Mouse (Mus musculus): Measurements from ENCODE around the gene Smyd3. TPM values are rescaled to one million over a fixed set of nuclear protein-coding genes. Genes with fewer than 3 reads are reported as not detected.

The Smyd3 gene
- polyA plus RNA-seq, 1 experiment from 2014 or later = 22.3 TPM

- Histone ChIP-seq H3K4me3 (no peak overlapping the region), H3K27ac (peak overlapping the region; percentile 67), H3K27me3 (ENCODE audit: low read depth, poor library complexity, severe bottlenecking) (0 out of 2 replicates have a peak, but pooled peaks cover 8% of the 10 kb centered on the region), H3K9me3 (replicated peaks) (no peaks in the 10 kb centered on the region), H3K36me3 (no peaks in the 10 kb centered on the region), H3K4me1 (peaks cover 69% of the 10 kb centered on the region)
- DNase-seq (ENCODE audit: low spot score) = no peak
- WGBS = 46% methylated on average over 12 of the region's 12 CpGs
Observed at GRCm38 (mm10) chr1:179207846-179208595, 309.8 kb downstream of the Smyd3 start.

GRCm38 (mm10) chr1:179207180-179207741 is 310.6 kb downstream of the Smyd3 start:
- Histone ChIP-seq H3K27ac (peak overlapping the region; percentile 67), H3K9me3 (replicated peaks) (no peaks in the 10 kb centered on the region), H3K36me3 (no peaks in the 10 kb centered on the region), H3K27me3 (ENCODE audit: low read depth, poor library complexity, severe bottlenecking) (0 out of 2 replicates have a peak, but pooled peaks cover 8% of the 10 kb centered on the region), H3K4me1 (peaks cover 66% of the 10 kb centered on the region), H3K4me3 (no peak overlapping the region)
- peak; percentile 44 for DNase-seq (ENCODE audit: low spot score)
- 33% methylated on average over 9 of the region's 9 CpGs for WGBS

GRCm38 (mm10) chr1:179198517-179199200 is 319.2 kb downstream of the Smyd3 start:
- Histone ChIP-seq H3K27ac (peak overlapping the region; percentile 89), H3K36me3 (no peaks in the 10 kb centered on the region), H3K4me3 (no peak overlapping the region), H3K27me3 (ENCODE audit: low read depth, poor library complexity, severe bottlenecking) (no peaks in the 10 kb centered on the region), H3K9me3 (replicated peaks) (no peaks in the 10 kb centered on the region), H3K4me1 (peaks cover 61% of the 10 kb centered on the region)
- DNase-seq (ENCODE audit: low spot score) = peak; percentile 58
- 71% methylated on average over 9 of the region's 9 CpGs for WGBS

- H3K27me3 ChIP-seq (ENCODE audit: low read depth, poor library complexity, severe bottlenecking) = no peaks in the 10 kb centered on the region
- H3K4me3 ChIP-seq = no peak overlapping the region
- peak; percentile 69 for DNase-seq (ENCODE audit: low spot score)
- 26% methylated on average over 11 of the region's 11 CpGs for whole genome bisulfite sequencing
- H3K4me1 ChIP-seq = peaks cover 58% of the 10 kb centered on the region
- peak overlapping the region; percentile 89 for H3K27ac ChIP-seq
- no peaks in the 10 kb centered on the region for H3K9me3 ChIP-seq (replicated peaks)
- no peaks in the 10 kb centered on the region for H3K36me3 ChIP-seq
Observed at GRCm38 (mm10) chr1:179197821-179198516, 319.9 kb downstream of the Smyd3 start.

- Histone ChIP-seq H3K4me1 (peaks cover 57% of the 10 kb centered on the region), H3K36me3 (no peaks in the 10 kb centered on the region), H3K4me3 (0 out of 2 replicates have a peak overlapping the region, but pooled peaks have one; percentile 1), H3K27ac (peak overlapping the region; percentile 89), H3K27me3 (ENCODE audit: low read depth, poor library complexity, severe bottlenecking) (no peaks in the 10 kb centered on the region), H3K9me3 (replicated peaks) (no peaks in the 10 kb centered on the region)
- no peak for DNase-seq (ENCODE audit: low spot score)
- 33% methylated on average over 4 of the region's 4 CpGs for WGBS
Observed at GRCm38 (mm10) chr1:179197156-179197555, 320.7 kb downstream of the Smyd3 start.

GRCm38 (mm10) chr1:179196422-179196821 is 321.4 kb downstream of the Smyd3 start:
- Histone ChIP-seq H3K27me3 (ENCODE audit: low read depth, poor library complexity, severe bottlenecking) (no peaks in the 10 kb centered on the region), H3K36me3 (no peaks in the 10 kb centered on the region), H3K4me3 (no peak overlapping the region), H3K27ac (peak overlapping the region; percentile 89), H3K4me1 (peaks cover 53% of the 10 kb centered on the region), H3K9me3 (replicated peaks) (no peaks in the 10 kb centered on the region)
- no peak for DNase-seq (ENCODE audit: low spot score)

- Histone ChIP-seq H3K4me1 (peaks cover 27% of the 10 kb centered on the region), H3K36me3 (no peaks in the 10 kb centered on the region), H3K27me3 (ENCODE audit: low read depth, poor library complexity, severe bottlenecking) (no peaks in the 10 kb centered on the region), H3K27ac (no peak overlapping the region), H3K9me3 (replicated peaks) (no peaks in the 10 kb centered on the region), H3K4me3 (no peak overlapping the region)
- DNase-seq (ENCODE audit: low spot score) = no peak
- WGBS = 86% methylated on average over 11 of the region's 11 CpGs
Observed at GRCm38 (mm10) chr1:179192781-179193180, 325.1 kb downstream of the Smyd3 start.

GRCm38 (mm10) chr1:179190837-179191236 is 327.0 kb downstream of the Smyd3 start:
- Histone ChIP-seq H3K36me3 (no peaks in the 10 kb centered on the region), H3K9me3 (replicated peaks) (no peaks in the 10 kb centered on the region), H3K4me1 (peaks cover 17% of the 10 kb centered on the region; the same call in 1 of the 2 replicates), H3K27me3 (ENCODE audit: low read depth, poor library complexity, severe bottlenecking) (no peaks in the 10 kb centered on the region), H3K4me3 (no peak overlapping the region), H3K27ac (no peak overlapping the region)
- no peak for DNase-seq (ENCODE audit: low spot score)
- 85% methylated on average over 2 of the region's 2 CpGs for WGBS

- DNase-seq (ENCODE audit: low spot score) = no peak
- no peak overlapping the region for H3K4me3 ChIP-seq
- peak overlapping the region; percentile 30; the same call in 1 of the 2 replicates for H3K27ac ChIP-seq
- H3K27me3 ChIP-seq (ENCODE audit: low read depth, poor library complexity, severe bottlenecking) = no peaks in the 10 kb centered on the region
- no peaks in the 10 kb centered on the region for H3K9me3 ChIP-seq (replicated peaks)
- H3K36me3 ChIP-seq = no peaks in the 10 kb centered on the region
- H3K4me1 ChIP-seq = peaks cover 47% of the 10 kb centered on the region
- 88% methylated on average over 3 of the region's 3 CpGs for WGBS
Observed at GRCm38 (mm10) chr1:179187171-179187570, 330.7 kb downstream of the Smyd3 start.

GRCm38 (mm10) chr1:179184631-179185030 is 333.2 kb downstream of the Smyd3 start:
- WGBS = 94% methylated on average over 4 of the region's 4 CpGs
- H3K27ac ChIP-seq = peak overlapping the region; percentile 25; the same call in 1 of the 2 replicates
- no peak for DNase-seq (ENCODE audit: low spot score)
- no peaks in the 10 kb centered on the region for H3K27me3 ChIP-seq (ENCODE audit: low read depth, poor library complexity, severe bottlenecking)
- peaks cover 54% of the 10 kb centered on the region for H3K4me1 ChIP-seq
- no peaks in the 10 kb centered on the region for H3K36me3 ChIP-seq
- no peaks in the 10 kb centered on the region for H3K9me3 ChIP-seq (replicated peaks)
- no peak overlapping the region for H3K4me3 ChIP-seq

GRCm38 (mm10) chr1:179183499-179183898 is 334.3 kb downstream of the Smyd3 start:
- 62% methylated on average over 6 of the region's 6 CpGs for WGBS
- Histone ChIP-seq H3K27ac (peak overlapping the region; percentile 32), H3K4me3 (no peak overlapping the region), H3K4me1 (peaks cover 59% of the 10 kb centered on the region), H3K9me3 (replicated peaks) (no peaks in the 10 kb centered on the region), H3K27me3 (ENCODE audit: low read depth, poor library complexity, severe bottlenecking) (no peaks in the 10 kb centered on the region), H3K36me3 (no peaks in the 10 kb centered on the region)
- no peak for DNase-seq (ENCODE audit: low spot score)

- H3K4me1 ChIP-seq = peaks cover 79% of the 10 kb centered on the region
- no peak for DNase-seq (ENCODE audit: low spot score)
- H3K27me3 ChIP-seq (ENCODE audit: low read depth, poor library complexity, severe bottlenecking) = no peaks in the 10 kb centered on the region
- 81% methylated on average over 3 of the region's 3 CpGs for WGBS
- H3K27ac ChIP-seq = 0 out of 2 replicates have a peak overlapping the region, but pooled peaks have one; percentile 58
- no peak overlapping the region for H3K4me3 ChIP-seq
- H3K9me3 ChIP-seq (replicated peaks) = no peaks in the 10 kb centered on the region
- no peaks in the 10 kb centered on the region for H3K36me3 ChIP-seq
Observed at GRCm38 (mm10) chr1:179180546-179180945, 337.3 kb downstream of the Smyd3 start.
